Mouse (Mus musculus) liver, adult 2 months (tissue): ENCODE results near the gene Wdr31. TPM values are rescaled to one million over a fixed set of nuclear protein-coding genes. Genes with fewer than 3 reads are reported as not detected.

Source experiments
- DNase-seq: peaks from one replicate; pipeline ENCODE4 v3.0.0-alpha.2; 2011; ENCODE audit warnings: low read depth, low spot score; ENCODE audit errors: extremely low read depth
- H3K27ac ChIP-seq: fragments of 200-500 bp; replicated peaks from 2 replicates; pipeline ENCODE4 v1.5.1; 2012; ENCODE audit warnings: low read depth, mild to moderate bottlenecking, control low read depth, inconsistent platforms, low read length; ENCODE audit not compliant: insufficient read depth
- H3K27me3 ChIP-seq: fragments of 200-500 bp; 2 replicates; pipeline ENCODE4 v1.6.1; 2012; ENCODE audit warnings: mild to moderate bottlenecking, moderate library complexity, low read length, inconsistent platforms; ENCODE audit not compliant: control insufficient read depth, insufficient read depth
- H3K36me3 ChIP-seq: fragments of 200-500 bp; 2 replicates; pipeline ENCODE4 v1.6.1; 2012; ENCODE audit warnings: low read length, inconsistent platforms; ENCODE audit not compliant: control insufficient read depth, insufficient read depth
- H3K4me1 ChIP-seq: fragments of 200-500 bp; 2 replicates; pipeline ENCODE4 v1.6.1; 2011; ENCODE audit warnings: low read length; ENCODE audit not compliant: control insufficient read depth, insufficient read depth
- H3K4me3 ChIP-seq: fragments of 200-500 bp; 2 replicates; pipeline ENCODE4 v1.5.1; 2011; ENCODE audit warnings: low read depth, mild to moderate bottlenecking, control low read depth, low read length, moderate library complexity; ENCODE audit not compliant: insufficient read depth
- H3K79me2 ChIP-seq: fragments of 200-500 bp; 2 replicates; pipeline ENCODE4 v1.6.1; 2012; ENCODE audit warnings: inconsistent platforms, mild to moderate bottlenecking, low read length, moderate library complexity; ENCODE audit not compliant: control insufficient read depth, insufficient read depth
- H3K9ac ChIP-seq: fragments of 200-500 bp; 2 replicates; pipeline ENCODE4 v1.6.1; 2012; ENCODE audit warnings: low read depth, mild to moderate bottlenecking, control low read depth, inconsistent platforms, low read length
- CTCF ChIP-seq: fragments of 200-500 bp; IDR thresholded peaks from 2 replicates; pipeline ENCODE4 v1.5.1; 2011; ENCODE audit warnings: low read depth, low read length, control low read depth
- POLR2A ChIP-seq: fragments of 200-500 bp; IDR thresholded peaks from 2 replicates; pipeline ENCODE4 v1.6.1; 2011; ENCODE audit warnings: low read length, control low read depth; ENCODE audit not compliant: insufficient read depth; ENCODE audit errors: extremely low read depth
- WGBS: fragments of 180-500 bp; shearing (Covaris S2); methylation state at CpG from one replicate; pipeline ENCODE4 v1.1.7; 2018; 5-methylcytosine and 5-hydroxymethylcytosine counted together
- polyA plus RNA-seq: library from polyadenylated mRNA; depleted of rRNA; stranded (reverse); fragments of >200 nt; gene quantifications from 2 replicates; pipeline ENCODE4 v1.2.3, GENCODE M21; 2012
- total RNA-seq: library from RNA; depleted of rRNA; stranded (reverse); fragments of >200 nt; gene quantifications from 2 replicates; pipeline ENCODE4 v1.2.3, GENCODE M21; 2014

Wdr31 gene
- total and polyA plus RNA-seq, 2 experiments, result 0.07 to 0.09 TPM

- no peaks in the 10 kb centered on the region for H3K27me3 ChIP-seq
- H3K79me2 ChIP-seq, result peaks cover 9% of the 10 kb centered on the region; the same call in 1 of the 2 replicates
- peak; percentile 94 for DNase-seq
- H3K9ac ChIP-seq, result peak overlapping the region; percentile 86
- TF ChIP-seq POLR2A, result peak; percentile 77
- TF ChIP-seq CTCF, result no peak
- H3K4me3 ChIP-seq, result peak overlapping the region; percentile 85
- no peaks in the 10 kb centered on the region; the same call in 1 of the 2 replicates for H3K36me3 ChIP-seq
- peaks cover 30% of the 10 kb centered on the region for H3K4me1 ChIP-seq
- 1% methylated on average over 38 of the region's 38 CpGs for WGBS
- H3K27ac ChIP-seq, result peak overlapping the region; percentile 89
Observed at GRCm38 (mm10) chr4:62501964-62502732, 31.5 kb upstream of the Wdr31 start.

- 1% methylated on average over 7 of the region's 7 CpGs for WGBS
- H3K27ac ChIP-seq, result peak overlapping the region; percentile 87
- DNase-seq, result peak; percentile 90
- peak overlapping the region; percentile 86 for H3K9ac ChIP-seq
- H3K27me3 ChIP-seq, result no peaks in the 10 kb centered on the region
- TF ChIP-seq CTCF (no peak), POLR2A (no peak)
- no peaks in the 10 kb centered on the region; the same call in 1 of the 2 replicates for H3K36me3 ChIP-seq
- H3K79me2 ChIP-seq, result peaks cover 9% of the 10 kb centered on the region; the same call in 1 of the 2 replicates
- peaks cover 31% of the 10 kb centered on the region for H3K4me1 ChIP-seq
- peak overlapping the region; percentile 85 for H3K4me3 ChIP-seq
Observed at GRCm38 (mm10) chr4:62501534-62501933, 30.8 kb upstream of the Wdr31 start.

- Histone ChIP-seq H3K27me3 (no peaks in the 10 kb centered on the region), H3K27ac (no peak overlapping the region), H3K36me3 (no peaks in the 10 kb centered on the region; the same call in 1 of the 2 replicates), H3K4me3 (no peak overlapping the region), H3K4me1 (peaks cover 30% of the 10 kb centered on the region), H3K9ac (no peak overlapping the region), H3K79me2 (peaks cover 9% of the 10 kb centered on the region; the same call in 1 of the 2 replicates)
- 82% methylated on average over 4 of the region's 4 CpGs for WGBS
- DNase-seq, result no peak
- no peak for TF ChIP-seq POLR2A
- no peak for TF ChIP-seq CTCF
Observed at GRCm38 (mm10) chr4:62500799-62501198, 30.1 kb upstream of the Wdr31 start.

GRCm38 (mm10) chr4:62496815-62497214 lies 26.1 kb upstream of the Wdr31 start:
- no peak for TF ChIP-seq CTCF
- Histone ChIP-seq H3K79me2 (peaks cover 9% of the 10 kb centered on the region; the same call in 1 of the 2 replicates), H3K27ac (peak overlapping the region; percentile 20), H3K4me1 (peaks cover 22% of the 10 kb centered on the region), H3K27me3 (no peaks in the 10 kb centered on the region), H3K36me3 (no peaks in the 10 kb centered on the region; the same call in 1 of the 2 replicates), H3K9ac (no peak overlapping the region), H3K4me3 (no peak overlapping the region)
- 11% methylated on average over 8 of the region's 8 CpGs for WGBS
- peak; percentile 95 for DNase-seq

- 15% methylated on average over 8 of the region's 8 CpGs for WGBS
- H3K4me1 ChIP-seq, result peaks cover 21% of the 10 kb centered on the region
- H3K27me3 ChIP-seq, result no peaks in the 10 kb centered on the region
- TF ChIP-seq CTCF (no peak), POLR2A (no peak)
- peaks cover 8% of the 10 kb centered on the region; the same call in 1 of the 2 replicates for H3K79me2 ChIP-seq
- DNase-seq, result peak; percentile 98
- peak overlapping the region; percentile 14; the same call in 1 of the 2 replicates for H3K27ac ChIP-seq
- no peaks in the 10 kb centered on the region; the same call in 1 of the 2 replicates for H3K36me3 ChIP-seq
- peak overlapping the region; percentile 1; the same call in 1 of the 2 replicates for H3K9ac ChIP-seq
- no peak overlapping the region for H3K4me3 ChIP-seq
Observed at GRCm38 (mm10) chr4:62495946-62496345, 25.2 kb upstream of the Wdr31 start.

GRCm38 (mm10) chr4:62494230-62494629 lies 23.5 kb upstream of the Wdr31 start:
- H3K4me1 ChIP-seq, result peaks cover 19% of the 10 kb centered on the region
- H3K27ac ChIP-seq, result no peak overlapping the region
- no peaks in the 10 kb centered on the region for H3K79me2 ChIP-seq
- no peak overlapping the region for H3K4me3 ChIP-seq
- no peaks in the 10 kb centered on the region for H3K27me3 ChIP-seq
- no peaks in the 10 kb centered on the region; the same call in 1 of the 2 replicates for H3K36me3 ChIP-seq
- DNase-seq, result no peak
- H3K9ac ChIP-seq, result no peak overlapping the region
- TF ChIP-seq CTCF (no peak), POLR2A (no peak)
- 72% methylated on average over 9 of the region's 9 CpGs for WGBS
